Mouse (Mus musculus): ENCODE measurements around the gene Ddx58.

The Ddx58 gene

GRCm38 (mm10) chr4:40234256-40234655, 5.4 kb downstream of the Ddx58 start:
- no peak for DNase-seq (ENCODE audit: low read depth, low spot score)

- DNase-seq (ENCODE audit: low read depth, low spot score): no peak
Observed at GRCm38 (mm10) chr4:40233062-40233664, 6.5 kb downstream of the Ddx58 start.

GRCm38 (mm10) chr4:40229723-40230122, 9.9 kb downstream of the Ddx58 start:
- DNase-seq (ENCODE audit: low read depth, low spot score): no peak

GRCm38 (mm10) chr4:40227886-40228285, 11.7 kb downstream of the Ddx58 start:
- no peak for DNase-seq (ENCODE audit: low read depth, low spot score)

GRCm38 (mm10) chr4:40227131-40227530, 12.5 kb downstream of the Ddx58 start:
- DNase-seq (ENCODE audit: low read depth, low spot score): no peak

GRCm38 (mm10) chr4:40226095-40226494, 13.5 kb downstream of the Ddx58 start:
- DNase-seq (ENCODE audit: low read depth, low spot score): no peak

GRCm38 (mm10) chr4:40221876-40222585, 17.6 kb downstream of the Ddx58 start:
- no peak for DNase-seq (ENCODE audit: low read depth, low spot score)

- DNase-seq (ENCODE audit: low read depth, low spot score): no peak
Observed at GRCm38 (mm10) chr4:40221004-40221760, 18.4 kb downstream of the Ddx58 start.

- no peak for DNase-seq (ENCODE audit: low read depth, low spot score)
Observed at GRCm38 (mm10) chr4:40220437-40220836, 19.2 kb downstream of the Ddx58 start.

- DNase-seq (ENCODE audit: low read depth, low spot score): no peak
Observed at GRCm38 (mm10) chr4:40218382-40218781, 21.2 kb downstream of the Ddx58 start.

GRCm38 (mm10) chr4:40217910-40218309, 21.7 kb downstream of the Ddx58 start:
- no peak for DNase-seq (ENCODE audit: low read depth, low spot score)

GRCm38 (mm10) chr4:40212177-40212576, 27.5 kb downstream of the Ddx58 start:
- no peak for DNase-seq (ENCODE audit: low read depth, low spot score)

- DNase-seq (ENCODE audit: low read depth, low spot score): no peak
Observed at GRCm38 (mm10) chr4:40207701-40208100, 31.9 kb downstream of the Ddx58 start.

GRCm38 (mm10) chr4:40205231-40205903, 34.3 kb downstream of the Ddx58 start:
- DNase-seq (ENCODE audit: low read depth, low spot score): no peak

GRCm38 (mm10) chr4:40204374-40204773, 35.3 kb downstream of the Ddx58 start:
- DNase-seq (ENCODE audit: low read depth, low spot score): no peak

- DNase-seq (ENCODE audit: low read depth, low spot score): no peak
Observed at GRCm38 (mm10) chr4:40202205-40202604, 37.4 kb downstream of the Ddx58 start.

- no peak for DNase-seq (ENCODE audit: low read depth, low spot score)
Observed at GRCm38 (mm10) chr4:40195336-40195735, 44.3 kb downstream of the Ddx58 start.

GRCm38 (mm10) chr4:40193461-40193860, 46.2 kb downstream of the Ddx58 start:
- no peak for DNase-seq (ENCODE audit: low read depth, low spot score)

GRCm38 (mm10) chr4:40192246-40192645, 47.4 kb downstream of the Ddx58 start:
- DNase-seq (ENCODE audit: low read depth, low spot score): no peak

GRCm38 (mm10) chr4:40187956-40188355, 51.7 kb downstream of the Ddx58 start:
- no peak for DNase-seq (ENCODE audit: low read depth, low spot score)

- no peak for DNase-seq (ENCODE audit: low read depth, low spot score)
Observed at GRCm38 (mm10) chr4:40184470-40184869, 55.2 kb downstream of the Ddx58 start.

- no peak for DNase-seq (ENCODE audit: low read depth, low spot score)
Observed at GRCm38 (mm10) chr4:40183781-40184180, 55.8 kb downstream of the Ddx58 start.

Measured in c-Kit-negative CD71-positive TER-119-positive erythroid progenitor cells, embryonic 14.5 days (primary cell).